Mouse (Mus musculus): ENCODE data around the gene Nhlrc3.

The Nhlrc3 gene

GRCm38 (mm10) chr3:53422691-53423090 is 40.4 kb downstream of the Nhlrc3 start:
- no peak for TF ChIP-seq GATA4 (IDR thresholded peaks at IDR 0.05; ENCODE audit: insufficient replicate concordance, low read length)

- TF ChIP-seq GATA4 (IDR thresholded peaks at IDR 0.05; ENCODE audit: insufficient replicate concordance, low read length) = no peak
Observed at GRCm38 (mm10) chr3:53421656-53422055, 41.5 kb downstream of the Nhlrc3 start.

- TF ChIP-seq GATA4 (IDR thresholded peaks at IDR 0.05; ENCODE audit: insufficient replicate concordance, low read length) = no peak
Observed at GRCm38 (mm10) chr3:53417701-53418100, 45.4 kb downstream of the Nhlrc3 start.

- no peak for TF ChIP-seq GATA4 (IDR thresholded peaks at IDR 0.05; ENCODE audit: insufficient replicate concordance, low read length)
Observed at GRCm38 (mm10) chr3:53416036-53416506, 47.1 kb downstream of the Nhlrc3 start.

GRCm38 (mm10) chr3:53413959-53414358 is 49.2 kb downstream of the Nhlrc3 start:
- no peak for TF ChIP-seq GATA4 (IDR thresholded peaks at IDR 0.05; ENCODE audit: insufficient replicate concordance, low read length)

- no peak for TF ChIP-seq GATA4 (IDR thresholded peaks at IDR 0.05; ENCODE audit: insufficient replicate concordance, low read length)
Observed at GRCm38 (mm10) chr3:53413465-53413864, 49.7 kb downstream of the Nhlrc3 start.

GRCm38 (mm10) chr3:53412259-53412658 is 50.9 kb downstream of the Nhlrc3 start:
- TF ChIP-seq GATA4 (IDR thresholded peaks at IDR 0.05; ENCODE audit: insufficient replicate concordance, low read length) = no peak

- TF ChIP-seq GATA4 (IDR thresholded peaks at IDR 0.05; ENCODE audit: insufficient replicate concordance, low read length) = no peak
Observed at GRCm38 (mm10) chr3:53410031-53410430, 53.1 kb downstream of the Nhlrc3 start.

GRCm38 (mm10) chr3:53407145-53407544 is 56.0 kb downstream of the Nhlrc3 start:
- no peak for TF ChIP-seq GATA4 (IDR thresholded peaks at IDR 0.05; ENCODE audit: insufficient replicate concordance, low read length)
